Mouse (Mus musculus) limb, embryonic 14.5 days (tissue): ENCODE results near the gene Parp14. TPM values are rescaled to one million over a fixed set of nuclear protein-coding genes. Genes with fewer than 3 reads are reported as not detected.

Source experiments
- ATAC-seq: fragments of 200-750 bp; cut with Nextera tagmentation; 2 replicates; pipeline ENCODE4 v1.8.0; 2017; ENCODE audit warnings: low read depth, moderate number of reproducible peaks, moderate TSS enrichment; ENCODE audit not compliant: low FRiP score
- DNase-seq: peaks from one replicate; pipeline ENCODE4 v3.0.0-alpha.2; 2015; ENCODE audit warnings: low spot score
- H3K27ac ChIP-seq: fragments of 300-500 bp; sonication (generic); replicated peaks from 2 replicates; pipeline ENCODE4 v1.5.1; 2014; ENCODE audit warnings: low read depth, mild to moderate bottlenecking, low read length, moderate library complexity, mixed read lengths
- H3K27me3 ChIP-seq: fragments of 300-500 bp; sonication (generic); 2 replicates; pipeline ENCODE4 v1.6.1; 2014; ENCODE audit warnings: low read length, mixed read lengths; ENCODE audit not compliant: control insufficient read depth, insufficient read depth
- H3K36me3 ChIP-seq: fragments of 300-500 bp; sonication (generic); 2 replicates; pipeline ENCODE4 v1.6.1; 2014; ENCODE audit warnings: mild to moderate bottlenecking, low read length, moderate library complexity, mixed read lengths; ENCODE audit not compliant: control insufficient read depth, insufficient read depth
- H3K4me1 ChIP-seq: fragments of 300-500 bp; sonication (generic); 2 replicates; pipeline ENCODE4 v1.6.1; 2014; ENCODE audit warnings: antibody characterized with exemption, low read length, mixed read lengths; ENCODE audit not compliant: control insufficient read depth, insufficient read depth
- H3K4me2 ChIP-seq: fragments of 300-500 bp; sonication (generic); replicated peaks from 2 replicates; pipeline ENCODE4 v1.6.1; 2014; ENCODE audit warnings: low read depth, mild to moderate bottlenecking, low read length, moderate library complexity; ENCODE audit not compliant: severe bottlenecking
- H3K4me3 ChIP-seq: fragments of 300-500 bp; sonication (generic); replicated peaks from 2 replicates; pipeline ENCODE4 v1.5.1; 2014; ENCODE audit warnings: low read length
- H3K9ac ChIP-seq: fragments of 300-500 bp; sonication (generic); 2 replicates; pipeline ENCODE4 v1.6.1; 2014; ENCODE audit warnings: mild to moderate bottlenecking, low read depth, low read length, moderate library complexity; ENCODE audit not compliant: severe bottlenecking
- H3K9me3 ChIP-seq: fragments of 300-500 bp; sonication (generic); 2 replicates; pipeline ENCODE4 v1.6.1; 2016; ENCODE audit warnings: low read length; ENCODE audit not compliant: control insufficient read depth
- POLR2A ChIP-seq: fragments of 200-500 bp; IDR thresholded peaks from 2 replicates; pipeline ENCODE4 v1.8.0; 2012; ENCODE audit warnings: inconsistent platforms, mild to moderate bottlenecking, moderate library complexity, borderline replicate concordance; ENCODE audit not compliant: insufficient read depth, insufficient read length; ENCODE audit errors: extremely low read depth
- WGBS: fragments of 180-500 bp; shearing (Covaris S2); extraction: QIAGEN DNeasy Blood & Tissue Kit; methylation state at CpG from one replicate; pipeline ENCODE4 v1.1.7; 2014; 5-methylcytosine and 5-hydroxymethylcytosine counted together
- polyA plus RNA-seq, 2 experiments: library from polyadenylated mRNA; depleted of rRNA in 1 of 2; stranded (reverse) in 1 of 2; unstranded in 1 of 2; fragments of >200 nt; fragmentation: Nextera tagmentation in 1 of 2; extraction: Ambion mirVana in 1 of 2; gene quantifications; 2 replicates each; pipeline versions ENCODE4 v1.2.1 to v1.2.3; 2012 to 2014

The Parp14 gene
- polyA plus RNA-seq, 2 experiments, result 0.67 to 1.1 TPM

DNA sequence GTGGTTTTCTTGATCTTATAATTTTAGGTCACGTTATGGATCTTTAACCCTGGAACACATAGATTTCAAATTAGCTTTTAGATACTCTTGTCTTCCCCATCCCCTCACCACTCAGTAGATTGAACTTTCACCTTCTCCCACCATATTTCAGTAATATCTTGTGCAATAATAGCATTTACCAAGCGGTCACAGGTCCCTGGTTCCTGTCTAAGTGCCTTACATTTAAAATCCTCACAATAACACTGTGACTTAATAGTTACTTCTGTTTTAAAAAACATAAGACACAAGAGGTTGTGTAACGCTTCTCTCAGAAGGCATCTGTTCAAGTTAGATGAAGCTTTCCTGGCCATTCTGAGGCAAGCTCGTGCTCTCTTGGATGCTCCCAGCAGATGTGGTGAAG lies 67.6 kb downstream of the Parp14 start:
- H3K36me3 ChIP-seq, result peaks cover 12% of the 10 kb centered on the region
- H3K4me1 ChIP-seq, result no peaks in the 10 kb centered on the region
- no peak for TF ChIP-seq POLR2A
- ATAC-seq (no peak), DNase-seq (no peak)
- H3K27ac ChIP-seq, result no peak overlapping the region
- no peak overlapping the region for H3K4me3 ChIP-seq
- H3K27me3 ChIP-seq, result no peaks in the 10 kb centered on the region
- no peak overlapping the region for H3K4me2 ChIP-seq
- no peaks in the 10 kb centered on the region for H3K9me3 ChIP-seq
- H3K9ac ChIP-seq, result no peak overlapping the region
- WGBS, result 91% methylated on average over 4 of the region's 4 CpGs

DNA sequence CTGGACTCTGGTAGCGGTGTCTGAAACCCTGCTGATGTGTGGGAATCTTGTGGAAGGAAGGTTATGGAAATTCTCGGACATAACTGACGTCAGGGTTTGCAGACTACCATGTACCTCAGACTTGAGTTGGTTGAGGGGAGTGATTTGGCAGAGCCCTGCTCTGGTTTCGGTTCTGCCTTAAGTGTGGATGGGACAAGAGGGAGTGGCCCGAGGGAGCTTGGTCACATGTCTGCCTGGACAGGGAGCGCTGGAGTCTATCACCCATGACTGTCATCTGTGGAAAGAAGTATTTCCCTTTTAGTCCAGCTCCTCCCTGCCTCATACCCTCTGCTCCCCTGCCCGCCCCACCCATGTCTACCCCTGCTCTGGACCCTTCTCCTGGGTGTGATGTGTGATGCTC lies 69.2 kb downstream of the Parp14 start:
- Histone ChIP-seq H3K4me1 (no peaks in the 10 kb centered on the region), H3K27me3 (no peaks in the 10 kb centered on the region), H3K4me2 (no peak overlapping the region), H3K4me3 (no peak overlapping the region), H3K36me3 (peaks cover 12% of the 10 kb centered on the region), H3K27ac (no peak overlapping the region), H3K9ac (no peak overlapping the region), H3K9me3 (no peaks in the 10 kb centered on the region)
- no peak for ATAC-seq
- no peak for DNase-seq
- 90% methylated on average over 7 of the region's 7 CpGs for WGBS
- no peak for TF ChIP-seq POLR2A

DNA sequence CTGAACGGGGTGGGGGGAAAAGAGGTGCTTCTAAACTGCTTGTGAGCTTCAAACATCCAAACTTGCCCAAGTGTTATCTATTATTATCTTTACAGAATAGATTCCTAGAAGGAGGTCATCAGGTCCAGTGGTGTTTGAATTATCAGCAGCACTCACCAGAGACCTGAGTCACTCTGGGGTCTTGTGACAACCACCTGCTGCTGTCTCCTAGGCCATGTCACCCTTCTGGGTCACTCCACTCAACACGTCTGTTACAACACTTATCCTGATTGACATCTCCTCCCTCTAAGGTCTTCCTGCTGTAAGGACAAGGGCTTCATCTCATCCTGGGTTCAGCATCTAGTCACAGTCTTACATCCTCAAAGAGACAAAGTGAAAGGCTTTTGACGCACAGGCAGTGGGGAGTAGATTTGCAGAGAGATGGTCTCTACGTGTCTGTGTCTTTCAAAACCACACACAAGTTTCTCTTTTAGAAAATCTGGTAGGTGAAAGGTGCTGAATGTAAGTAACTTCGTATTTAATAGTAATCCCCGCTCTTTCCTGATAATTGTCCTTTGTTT lies 79.3 kb downstream of the Parp14 start:
- no peaks in the 10 kb centered on the region for H3K4me1 ChIP-seq
- H3K9ac ChIP-seq, result no peak overlapping the region
- H3K27me3 ChIP-seq, result no peaks in the 10 kb centered on the region
- H3K36me3 ChIP-seq, result peaks cover 16% of the 10 kb centered on the region
- WGBS, result 89% methylated on average over 6 of the region's 6 CpGs
- no peak overlapping the region for H3K4me3 ChIP-seq
- H3K4me2 ChIP-seq, result no peak overlapping the region
- H3K27ac ChIP-seq, result no peak overlapping the region
- ATAC-seq, result no peak
- no peaks in the 10 kb centered on the region for H3K9me3 ChIP-seq
- DNase-seq, result no peak
- TF ChIP-seq POLR2A, result no peak

DNA sequence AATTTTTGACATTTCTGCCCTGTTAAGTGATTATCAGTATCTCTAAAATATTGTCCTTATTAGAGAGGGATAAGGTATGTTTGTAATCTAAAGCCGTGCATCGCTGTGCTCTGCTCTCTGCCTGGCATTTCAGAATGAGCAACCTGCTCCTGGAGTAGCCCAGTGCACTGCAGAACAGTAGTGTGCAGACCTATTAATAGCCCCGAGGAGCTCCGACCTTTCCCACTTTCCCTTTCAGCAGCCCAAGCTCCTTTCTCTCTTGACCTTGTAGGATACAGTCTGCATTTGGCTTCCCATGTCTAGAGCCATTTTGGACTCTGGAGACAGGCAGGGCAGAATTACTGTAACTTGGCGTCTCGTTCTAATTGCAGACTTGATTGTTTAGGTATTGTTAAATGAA lies 83.0 kb downstream of the Parp14 start:
- H3K36me3 ChIP-seq, result peaks cover 16% of the 10 kb centered on the region
- H3K4me2 ChIP-seq, result no peak overlapping the region
- 90% methylated on average over 6 of the region's 6 CpGs for WGBS
- no peaks in the 10 kb centered on the region for H3K27me3 ChIP-seq
- no peaks in the 10 kb centered on the region for H3K4me1 ChIP-seq
- H3K9me3 ChIP-seq, result no peaks in the 10 kb centered on the region
- no peak overlapping the region for H3K9ac ChIP-seq
- DNase-seq, result no peak
- H3K4me3 ChIP-seq, result no peak overlapping the region
- no peak for ATAC-seq
- no peak for TF ChIP-seq POLR2A
- H3K27ac ChIP-seq, result no peak overlapping the region

DNA sequence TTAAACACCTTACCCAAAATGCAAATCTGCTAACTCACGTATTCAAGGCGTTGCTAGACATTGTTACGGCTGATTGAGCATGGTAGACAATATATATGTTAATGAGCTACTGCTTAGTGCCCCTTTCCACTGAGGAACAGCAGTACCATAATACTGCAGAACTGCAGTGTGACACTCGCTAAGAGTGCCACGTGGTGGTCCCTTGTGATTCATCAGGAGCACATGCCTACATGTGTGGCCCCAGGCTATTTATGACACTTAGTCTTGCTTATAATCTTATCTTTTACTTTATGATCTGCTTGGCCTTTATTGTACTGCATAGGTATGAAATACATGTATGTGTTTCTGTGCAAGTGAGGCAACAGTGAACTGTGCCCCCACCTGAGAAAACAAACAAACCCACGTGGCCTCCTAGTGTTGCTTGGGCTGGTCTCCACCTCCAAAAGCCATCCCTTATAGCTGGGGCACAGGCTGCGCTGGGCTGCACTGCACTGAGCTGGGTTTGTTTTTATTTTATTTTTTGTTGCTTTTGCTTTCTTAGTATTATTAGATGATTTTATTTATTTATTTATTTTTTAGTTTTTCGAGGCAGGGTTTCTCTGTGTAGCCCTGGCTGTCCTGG lies 83.7 kb downstream of the Parp14 start:
- no peak for DNase-seq
- Histone ChIP-seq H3K4me2 (no peak overlapping the region), H3K9me3 (no peaks in the 10 kb centered on the region), H3K27ac (no peak overlapping the region), H3K4me3 (no peak overlapping the region), H3K36me3 (peaks cover 16% of the 10 kb centered on the region), H3K4me1 (no peaks in the 10 kb centered on the region), H3K27me3 (no peaks in the 10 kb centered on the region), H3K9ac (no peak overlapping the region)
- ATAC-seq, result no peak
- 87% methylated on average over 8 of the region's 8 CpGs for WGBS
- TF ChIP-seq POLR2A, result no peak
